Mouse (Mus musculus): Measurements from ENCODE around the gene Nek5. TPM values are rescaled to one million over a fixed set of nuclear protein-coding genes. Genes with fewer than 3 reads are reported as not detected.

Gene Nek5
- polyA plus RNA-seq, 1 experiment from 2014 or later: 0.67 TPM

GRCm38 (mm10) chr8:22042515-22042914 lies 82.3 kb downstream of the Nek5 start:
- 71% methylated on average over 3 of the region's 3 CpGs for WGBS

GRCm38 (mm10) chr8:22040153-22040509 lies 84.7 kb downstream of the Nek5 start:
- ATAC-seq (ENCODE audit: low read depth): no peak
- no peak overlapping the region for H3K4me3 ChIP-seq (ENCODE audit: low read depth, low read length)
- H3K27me3 ChIP-seq (replicated peaks; ENCODE audit: control insufficient read depth, insufficient read depth, low read length): peaks cover 8% of the 10 kb centered on the region; the same call in 1 of the 2 replicates
- no peak overlapping the region for H3K9ac ChIP-seq (ENCODE audit: low read depth, low read length)
- no peaks in the 10 kb centered on the region for H3K4me1 ChIP-seq (ENCODE audit: control insufficient read depth, insufficient read depth, low read length)
- no peaks in the 10 kb centered on the region for H3K36me3 ChIP-seq (ENCODE audit: control insufficient read depth, insufficient read depth, low read length)
- no peak overlapping the region for H3K4me2 ChIP-seq (ENCODE audit: low read depth, low read length)
- no peak for DNase-seq (ENCODE audit: low spot score)
- WGBS: 48% methylated on average over 6 of the region's 6 CpGs
- H3K27ac ChIP-seq (replicated peaks; ENCODE audit: low read depth, low read length): no peak overlapping the region
- no peaks in the 10 kb centered on the region for H3K9me3 ChIP-seq (ENCODE audit: control insufficient read depth, low read length)

More at GRCm38 (mm10) chr8:22042515-22042914, 82.3 kb downstream of the Nek5 start:
- Histone ChIP-seq H3K9ac (ENCODE audit: low read depth, low read length) (no peak overlapping the region), H3K4me3 (ENCODE audit: low read depth, low read length) (no peak overlapping the region), H3K27ac (replicated peaks; ENCODE audit: low read depth, low read length) (no peak overlapping the region), H3K9me3 (ENCODE audit: control insufficient read depth, low read length) (peaks cover 4% of the 10 kb centered on the region; the same call in 1 of the 2 replicates), H3K4me2 (ENCODE audit: low read depth, low read length) (no peak overlapping the region), H3K36me3 (ENCODE audit: control insufficient read depth, insufficient read depth, low read length) (no peaks in the 10 kb centered on the region), H3K4me1 (ENCODE audit: control insufficient read depth, insufficient read depth, low read length) (no peaks in the 10 kb centered on the region), H3K27me3 (replicated peaks; ENCODE audit: control insufficient read depth, insufficient read depth, low read length) (peaks cover 8% of the 10 kb centered on the region; the same call in 1 of the 2 replicates)
- no peak for DNase-seq (ENCODE audit: low spot score)
- no peak for ATAC-seq (ENCODE audit: low read depth)

- no peaks in the 10 kb centered on the region for H3K4me1 ChIP-seq (ENCODE audit: control insufficient read depth, insufficient read depth, low read length)
- H3K27me3 ChIP-seq (replicated peaks; ENCODE audit: control insufficient read depth, insufficient read depth, low read length): peaks cover 8% of the 10 kb centered on the region; the same call in 1 of the 2 replicates
- no peak overlapping the region; the same call in 1 of the 2 replicates for H3K27ac ChIP-seq (replicated peaks; ENCODE audit: low read depth, low read length)
- ATAC-seq (ENCODE audit: low read depth) (peak; percentile 38; the same call in 1 of the 2 replicates), DNase-seq (ENCODE audit: low spot score) (peak; percentile 19)
- H3K4me3 ChIP-seq (ENCODE audit: low read depth, low read length): no peak overlapping the region
- no peaks in the 10 kb centered on the region for H3K36me3 ChIP-seq (ENCODE audit: control insufficient read depth, insufficient read depth, low read length)
- WGBS: 11% methylated on average over 12 of the region's 15 CpGs
- H3K4me2 ChIP-seq (ENCODE audit: low read depth, low read length): no peak overlapping the region
- no peak overlapping the region for H3K9ac ChIP-seq (ENCODE audit: low read depth, low read length)
- no peaks in the 10 kb centered on the region for H3K9me3 ChIP-seq (ENCODE audit: control insufficient read depth, low read length)
These were observed 85.2 kb downstream of the Nek5 start for GRCm38 (mm10) chr8:22039468-22040152.

DNA sequence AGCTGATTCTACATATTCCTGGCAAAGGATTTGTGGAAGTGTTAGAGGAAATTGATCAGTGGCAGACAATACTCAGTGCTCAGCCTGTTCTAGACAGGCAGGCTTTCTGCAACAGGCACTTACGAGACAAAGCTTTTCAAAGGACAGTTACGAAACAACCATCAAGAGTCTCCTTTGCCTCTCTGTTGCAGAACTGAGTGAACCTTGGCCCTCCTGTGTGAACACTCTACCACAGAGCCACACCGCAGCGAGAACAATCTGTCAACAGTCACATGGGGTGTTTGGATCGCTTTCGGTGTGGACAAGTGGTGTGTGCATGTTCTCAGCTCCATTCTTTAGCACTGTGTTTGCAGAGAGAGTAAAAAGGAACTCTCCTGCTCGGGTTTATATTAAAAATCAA lies 87.8 kb downstream of the Nek5 start:
- Histone ChIP-seq H3K4me1 (ENCODE audit: control insufficient read depth, insufficient read depth, low read length) (no peaks in the 10 kb centered on the region), H3K27me3 (replicated peaks; ENCODE audit: control insufficient read depth, insufficient read depth, low read length) (peaks cover 8% of the 10 kb centered on the region; the same call in 1 of the 2 replicates), H3K9ac (ENCODE audit: low read depth, low read length) (no peak overlapping the region), H3K36me3 (ENCODE audit: control insufficient read depth, insufficient read depth, low read length) (no peaks in the 10 kb centered on the region), H3K4me3 (ENCODE audit: low read depth, low read length) (no peak overlapping the region), H3K4me2 (ENCODE audit: low read depth, low read length) (no peak overlapping the region), H3K27ac (replicated peaks; ENCODE audit: low read depth, low read length) (no peak overlapping the region), H3K9me3 (ENCODE audit: control insufficient read depth, low read length) (no peaks in the 10 kb centered on the region)
- DNase-seq (ENCODE audit: low spot score): no peak
- 71% methylated on average over 7 of the region's 7 CpGs for WGBS
- no peak for ATAC-seq (ENCODE audit: low read depth)

- no peaks in the 10 kb centered on the region for H3K36me3 ChIP-seq (ENCODE audit: control insufficient read depth, insufficient read depth, low read length)
- no peak overlapping the region for H3K27ac ChIP-seq (replicated peaks; ENCODE audit: low read depth, low read length)
- DNase-seq (ENCODE audit: low spot score) (no peak), ATAC-seq (ENCODE audit: low read depth) (no peak)
- no peak overlapping the region for H3K9ac ChIP-seq (ENCODE audit: low read depth, low read length)
- no peak overlapping the region for H3K4me3 ChIP-seq (ENCODE audit: low read depth, low read length)
- H3K9me3 ChIP-seq (ENCODE audit: control insufficient read depth, low read length): no peaks in the 10 kb centered on the region
- 89% methylated on average over 9 of the region's 9 CpGs for WGBS
- peaks cover 8% of the 10 kb centered on the region; the same call in 1 of the 2 replicates for H3K27me3 ChIP-seq (replicated peaks; ENCODE audit: control insufficient read depth, insufficient read depth, low read length)
- H3K4me2 ChIP-seq (ENCODE audit: low read depth, low read length): no peak overlapping the region
- H3K4me1 ChIP-seq (ENCODE audit: control insufficient read depth, insufficient read depth, low read length): no peaks in the 10 kb centered on the region
These were observed 88.7 kb downstream of the Nek5 start for GRCm38 (mm10) chr8:22036137-22036536.

- Histone ChIP-seq H3K9me3 (ENCODE audit: control insufficient read depth, low read length) (no peaks in the 10 kb centered on the region), H3K9ac (ENCODE audit: low read depth, low read length) (no peak overlapping the region), H3K4me2 (ENCODE audit: low read depth, low read length) (no peak overlapping the region), H3K27ac (replicated peaks; ENCODE audit: low read depth, low read length) (no peak overlapping the region), H3K36me3 (ENCODE audit: control insufficient read depth, insufficient read depth, low read length) (no peaks in the 10 kb centered on the region), H3K27me3 (replicated peaks; ENCODE audit: control insufficient read depth, insufficient read depth, low read length) (no peaks in the 10 kb centered on the region), H3K4me3 (ENCODE audit: low read depth, low read length) (no peak overlapping the region), H3K4me1 (ENCODE audit: control insufficient read depth, insufficient read depth, low read length) (no peaks in the 10 kb centered on the region)
- ATAC-seq (ENCODE audit: low read depth) (no peak), DNase-seq (ENCODE audit: low spot score) (no peak)
- WGBS: 81% methylated on average over 3 of the region's 3 CpGs
These were observed 93.9 kb downstream of the Nek5 start for GRCm38 (mm10) chr8:22030990-22031389.

GRCm38 (mm10) chr8:22028973-22029372 lies 95.9 kb downstream of the Nek5 start:
- no peak overlapping the region for H3K9ac ChIP-seq (ENCODE audit: low read depth, low read length)
- H3K9me3 ChIP-seq (ENCODE audit: control insufficient read depth, low read length): no peaks in the 10 kb centered on the region
- no peak overlapping the region for H3K4me3 ChIP-seq (ENCODE audit: low read depth, low read length)
- no peaks in the 10 kb centered on the region for H3K27me3 ChIP-seq (replicated peaks; ENCODE audit: control insufficient read depth, insufficient read depth, low read length)
- ATAC-seq (ENCODE audit: low read depth) (no peak), DNase-seq (ENCODE audit: low spot score) (no peak)
- no peaks in the 10 kb centered on the region for H3K4me1 ChIP-seq (ENCODE audit: control insufficient read depth, insufficient read depth, low read length)
- H3K4me2 ChIP-seq (ENCODE audit: low read depth, low read length): no peak overlapping the region
- 95% methylated on average over 3 of the region's 3 CpGs for WGBS
- H3K36me3 ChIP-seq (ENCODE audit: control insufficient read depth, insufficient read depth, low read length): no peaks in the 10 kb centered on the region
- no peak overlapping the region for H3K27ac ChIP-seq (replicated peaks; ENCODE audit: low read depth, low read length)

GRCm38 (mm10) chr8:22025241-22025640 lies 99.6 kb downstream of the Nek5 start:
- Histone ChIP-seq H3K4me2 (ENCODE audit: low read depth, low read length) (no peak overlapping the region), H3K4me1 (ENCODE audit: control insufficient read depth, insufficient read depth, low read length) (no peaks in the 10 kb centered on the region), H3K27ac (replicated peaks; ENCODE audit: low read depth, low read length) (no peak overlapping the region), H3K4me3 (ENCODE audit: low read depth, low read length) (no peak overlapping the region), H3K36me3 (ENCODE audit: control insufficient read depth, insufficient read depth, low read length) (no peaks in the 10 kb centered on the region), H3K9ac (ENCODE audit: low read depth, low read length) (no peak overlapping the region), H3K9me3 (ENCODE audit: control insufficient read depth, low read length) (no peaks in the 10 kb centered on the region), H3K27me3 (replicated peaks; ENCODE audit: control insufficient read depth, insufficient read depth, low read length) (no peaks in the 10 kb centered on the region)
- WGBS: 63% methylated on average over 4 of the region's 4 CpGs
- no peak for ATAC-seq (ENCODE audit: low read depth)
- DNase-seq (ENCODE audit: low spot score): no peak
